Mouse (Mus musculus): ENCODE measurements around the gene Bsg.
"Not testable (repeated sequence)": the region's sequence is repeated elsewhere in the genome, so short reads cannot be mapped to it uniquely, and the experiment has no call there.

The Bsg gene

GRCm38 (mm10) chr10:79682551-79682915, 21.8 kb upstream of the Bsg start:
- DNase-seq (ENCODE audit: low read depth in 1 of 2, low spot score in 2 of 2) = no peak

GRCm38 (mm10) chr10:79682916-79683582, 21.2 kb upstream of the Bsg start:
- no peak for DNase-seq (ENCODE audit: low read depth in 1 of 2, low spot score in 2 of 2)

GRCm38 (mm10) chr10:79683726-79684640, 20.3 kb upstream of the Bsg start:
- no peak for DNase-seq (ENCODE audit: low read depth in 1 of 2, low spot score in 2 of 2)

- DNase-seq (ENCODE audit: low read depth in 1 of 2, low spot score in 2 of 2) = no peak
These were observed 19.3 kb upstream of the Bsg start for GRCm38 (mm10) chr10:79684770-79685600.

GRCm38 (mm10) chr10:79686219-79686618, 18.1 kb upstream of the Bsg start:
- DNase-seq (ENCODE audit: low read depth in 1 of 2, low spot score in 2 of 2) = no peak

- DNase-seq (ENCODE audit: low read depth in 1 of 2, low spot score in 2 of 2) = no peak
These were observed 17.6 kb upstream of the Bsg start for GRCm38 (mm10) chr10:79686691-79687090.

- no peak for DNase-seq (ENCODE audit: low read depth in 1 of 2, low spot score in 2 of 2)
These were observed 16.8 kb upstream of the Bsg start for GRCm38 (mm10) chr10:79687513-79687912.

- DNase-seq (ENCODE audit: low read depth in 1 of 2, low spot score in 2 of 2) = no peak
These were observed 15.6 kb upstream of the Bsg start, which contains the start of gene Gzmm for GRCm38 (mm10) chr10:79688720-79689119. Gene Gzmm, plus strand, starts transcription at chr10:79689020.

GRCm38 (mm10) chr10:79689178-79689577, 15.1 kb upstream of the Bsg start:
- no peak for DNase-seq (ENCODE audit: low read depth in 1 of 2, low spot score in 2 of 2)

- DNase-seq (ENCODE audit: low read depth in 1 of 2, low spot score in 2 of 2) = no peak
These were observed 12.2 kb upstream of the Bsg start for GRCm38 (mm10) chr10:79691986-79692548.

GRCm38 (mm10) chr10:79693580-79694378, 10.5 kb upstream of the Bsg start:
- no peak for DNase-seq (ENCODE audit: low read depth in 1 of 2, low spot score in 2 of 2)

- DNase-seq (ENCODE audit: low read depth in 1 of 2, low spot score in 2 of 2) = no peak
These were observed 10.0 kb upstream of the Bsg start for GRCm38 (mm10) chr10:79694379-79694655.

- peak in 1 of 2 experiments; percentile 60 for DNase-seq (ENCODE audit: low read depth in 1 of 2, low spot score in 2 of 2)
These were observed 8.8 kb upstream of the Bsg start for GRCm38 (mm10) chr10:79695231-79696128.

GRCm38 (mm10) chr10:79696129-79696651, 8.1 kb upstream of the Bsg start:
- no peak for DNase-seq (ENCODE audit: low read depth in 1 of 2, low spot score in 2 of 2)

- no peak for DNase-seq (ENCODE audit: low read depth in 1 of 2, low spot score in 2 of 2)
These were observed 6.4 kb upstream of the Bsg start for GRCm38 (mm10) chr10:79697916-79698315.

GRCm38 (mm10) chr10:79698459-79698858, 5.8 kb upstream of the Bsg start:
- no peak for DNase-seq (ENCODE audit: low read depth in 1 of 2, low spot score in 2 of 2)

GRCm38 (mm10) chr10:79700676-79701075, 3.6 kb upstream of the Bsg start:
- DNase-seq (ENCODE audit: low read depth in 1 of 2, low spot score in 2 of 2) = no peak

- no peak for DNase-seq (ENCODE audit: low read depth in 1 of 2, low spot score in 2 of 2)
These were observed 2.7 kb upstream of the Bsg start for GRCm38 (mm10) chr10:79701443-79702129.

- not testable (repeated sequence) for DNase-seq (ENCODE audit: low read depth in 1 of 2, low spot score in 2 of 2)
These were observed 1.3 kb upstream of the Bsg start for GRCm38 (mm10) chr10:79702970-79703369.
